Mouse (Mus musculus): ENCODE measurements around the gene Atxn1.

Atxn1 gene

GRCm38 (mm10) chr13:45876368-45876760 lies 88.4 kb downstream of the Atxn1 start:
- H3K27me3 ChIP-seq (ENCODE audit: control insufficient read depth, insufficient read depth, low read length, poor library complexity, severe bottlenecking), result no peaks in the 10 kb centered on the region
- no peak for DNase-seq (ENCODE audit: low read depth, low spot score)
- no peaks in the 10 kb centered on the region for H3K36me3 ChIP-seq (ENCODE audit: control insufficient read depth, insufficient read depth, low read length, poor library complexity, severe bottlenecking)

DNA sequence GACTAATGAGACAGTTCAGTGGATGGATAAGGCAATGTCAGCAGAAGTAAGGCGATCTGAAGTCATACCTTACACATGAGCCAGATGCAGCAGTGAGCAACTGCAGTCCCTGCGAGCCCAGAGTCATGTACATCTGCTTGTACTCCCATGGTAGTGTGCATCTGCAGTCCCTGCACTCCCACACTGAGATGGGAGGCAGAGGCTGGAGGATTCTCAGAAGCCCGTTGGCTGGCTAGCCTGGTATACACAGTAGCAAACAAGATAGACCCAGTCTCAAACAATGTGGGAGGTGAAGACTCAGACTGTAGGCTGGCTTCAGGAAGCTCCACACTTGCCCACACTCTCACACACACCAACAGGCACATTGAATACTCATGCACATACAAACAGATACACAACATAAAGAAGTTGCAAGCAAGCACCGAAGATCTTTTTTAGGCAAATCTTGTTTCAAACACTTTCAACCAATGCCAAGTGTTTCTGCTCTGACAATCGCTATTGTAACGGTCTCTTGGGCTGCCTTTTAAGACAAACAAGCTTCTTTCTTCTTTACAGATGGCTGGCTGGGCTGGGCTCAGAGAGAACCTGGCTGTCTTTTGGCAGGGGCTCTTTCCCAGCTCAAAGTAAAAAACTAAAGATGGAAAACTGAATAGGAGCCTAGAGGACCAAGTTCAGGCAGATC lies 89.0 kb downstream of the Atxn1 start:
- no peaks in the 10 kb centered on the region for H3K27me3 ChIP-seq (ENCODE audit: control insufficient read depth, insufficient read depth, low read length, poor library complexity, severe bottlenecking)
- no peaks in the 10 kb centered on the region for H3K36me3 ChIP-seq (ENCODE audit: control insufficient read depth, insufficient read depth, low read length, poor library complexity, severe bottlenecking)
- no peak for DNase-seq (ENCODE audit: low read depth, low spot score)

DNA sequence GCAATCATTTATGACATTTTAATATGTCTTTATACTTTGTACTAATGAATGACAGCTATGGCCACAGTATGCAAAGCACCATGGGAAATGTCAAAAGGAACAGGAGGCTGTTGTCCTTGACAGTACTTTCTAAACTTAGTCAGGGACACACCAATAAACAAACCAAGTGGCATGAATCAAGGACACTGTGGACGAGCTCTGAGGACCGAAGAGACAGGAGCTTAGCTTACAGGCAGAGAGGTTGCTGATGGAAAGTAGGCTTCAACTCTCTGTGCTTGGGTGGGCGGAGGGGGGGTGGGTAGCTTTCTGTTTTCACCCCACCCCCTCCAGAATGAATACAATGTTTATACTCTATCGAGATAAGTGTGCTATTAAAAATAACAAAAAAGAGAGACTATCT lies 90.6 kb downstream of the Atxn1 start:
- Histone ChIP-seq H3K36me3 (ENCODE audit: control insufficient read depth, insufficient read depth, low read length, poor library complexity, severe bottlenecking) (no peaks in the 10 kb centered on the region), H3K27me3 (ENCODE audit: control insufficient read depth, insufficient read depth, low read length, poor library complexity, severe bottlenecking) (no peaks in the 10 kb centered on the region)
- DNase-seq (ENCODE audit: low read depth, low spot score), result no peak

GRCm38 (mm10) chr13:45872966-45873365 lies 91.8 kb downstream of the Atxn1 start:
- no peaks in the 10 kb centered on the region for H3K27me3 ChIP-seq (ENCODE audit: control insufficient read depth, insufficient read depth, low read length, poor library complexity, severe bottlenecking)
- peak; percentile 37 for DNase-seq (ENCODE audit: low read depth, low spot score)
- no peaks in the 10 kb centered on the region for H3K36me3 ChIP-seq (ENCODE audit: control insufficient read depth, insufficient read depth, low read length, poor library complexity, severe bottlenecking)

DNA sequence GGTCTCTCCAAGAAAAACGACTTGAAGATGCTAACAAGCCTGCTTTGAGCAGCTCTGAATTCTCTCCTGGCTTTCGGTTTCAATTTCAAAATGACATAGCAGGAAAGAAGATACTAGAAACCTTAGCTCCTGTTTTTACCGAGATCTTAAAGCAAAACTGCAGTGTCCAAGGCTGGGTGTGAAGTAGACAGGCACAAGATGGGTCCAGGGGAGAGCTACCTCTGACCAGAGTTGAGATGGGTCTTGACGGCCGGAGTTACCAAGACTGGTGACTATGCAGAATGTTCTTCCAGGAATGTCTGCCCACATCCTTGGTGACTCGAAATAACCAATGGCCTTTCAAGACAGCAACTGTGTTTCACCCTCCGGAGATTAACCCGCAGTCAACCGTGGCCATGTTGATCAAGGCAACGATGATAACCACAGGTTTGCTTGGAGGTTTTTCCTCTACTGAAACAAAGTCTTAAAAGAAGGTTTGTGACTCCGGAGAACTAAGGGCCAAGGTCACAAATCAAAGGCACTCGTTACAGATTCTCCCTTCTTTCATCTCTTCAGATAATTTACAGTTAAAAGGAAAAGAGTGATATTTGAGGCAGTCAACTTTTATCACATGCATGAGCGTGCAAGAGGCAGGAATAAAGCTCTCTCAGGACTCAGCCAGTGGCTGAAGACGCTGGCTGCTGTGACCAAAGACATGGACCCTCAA lies 92.6 kb downstream of the Atxn1 start:
- no peaks in the 10 kb centered on the region for H3K36me3 ChIP-seq (ENCODE audit: control insufficient read depth, insufficient read depth, low read length, poor library complexity, severe bottlenecking)
- peak; percentile 57 for DNase-seq (ENCODE audit: low read depth, low spot score)
- H3K27me3 ChIP-seq (ENCODE audit: control insufficient read depth, insufficient read depth, low read length, poor library complexity, severe bottlenecking), result no peaks in the 10 kb centered on the region

GRCm38 (mm10) chr13:45871554-45871953 lies 93.3 kb downstream of the Atxn1 start:
- no peak for DNase-seq (ENCODE audit: low read depth, low spot score)
- H3K36me3 ChIP-seq (ENCODE audit: control insufficient read depth, insufficient read depth, low read length, poor library complexity, severe bottlenecking), result no peaks in the 10 kb centered on the region
- no peaks in the 10 kb centered on the region for H3K27me3 ChIP-seq (ENCODE audit: control insufficient read depth, insufficient read depth, low read length, poor library complexity, severe bottlenecking)

DNA sequence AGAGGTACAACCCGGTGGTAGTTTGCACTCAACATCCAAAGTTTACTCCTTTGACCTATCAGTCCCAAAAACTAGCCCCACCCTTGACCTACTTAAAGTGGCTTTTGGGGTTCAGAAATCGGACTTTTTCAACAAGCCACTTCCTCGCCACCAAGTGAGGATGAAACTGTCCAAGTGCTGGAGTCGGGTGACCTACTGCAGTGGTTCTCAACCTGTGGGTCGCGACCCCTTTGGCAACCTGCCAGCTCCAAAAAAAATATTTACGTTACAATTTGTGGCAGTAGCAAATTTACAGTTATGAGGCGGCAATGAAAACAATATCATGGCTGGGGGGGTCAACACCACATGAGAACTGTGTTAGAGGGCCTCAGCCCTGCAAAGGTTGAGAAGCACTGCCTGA lies 95.9 kb downstream of the Atxn1 start:
- no peaks in the 10 kb centered on the region for H3K27me3 ChIP-seq (ENCODE audit: control insufficient read depth, insufficient read depth, low read length, poor library complexity, severe bottlenecking)
- DNase-seq (ENCODE audit: low read depth, low spot score), result no peak
- no peaks in the 10 kb centered on the region for H3K36me3 ChIP-seq (ENCODE audit: control insufficient read depth, insufficient read depth, low read length, poor library complexity, severe bottlenecking)

- Histone ChIP-seq H3K27me3 (ENCODE audit: control insufficient read depth, insufficient read depth, low read length, poor library complexity, severe bottlenecking) (no peaks in the 10 kb centered on the region), H3K36me3 (ENCODE audit: control insufficient read depth, insufficient read depth, low read length, poor library complexity, severe bottlenecking) (no peaks in the 10 kb centered on the region)
- DNase-seq (ENCODE audit: low read depth, low spot score), result no peak
Measured at GRCm38 (mm10) chr13:45867273-45867672, 97.5 kb downstream of the Atxn1 start.

DNA sequence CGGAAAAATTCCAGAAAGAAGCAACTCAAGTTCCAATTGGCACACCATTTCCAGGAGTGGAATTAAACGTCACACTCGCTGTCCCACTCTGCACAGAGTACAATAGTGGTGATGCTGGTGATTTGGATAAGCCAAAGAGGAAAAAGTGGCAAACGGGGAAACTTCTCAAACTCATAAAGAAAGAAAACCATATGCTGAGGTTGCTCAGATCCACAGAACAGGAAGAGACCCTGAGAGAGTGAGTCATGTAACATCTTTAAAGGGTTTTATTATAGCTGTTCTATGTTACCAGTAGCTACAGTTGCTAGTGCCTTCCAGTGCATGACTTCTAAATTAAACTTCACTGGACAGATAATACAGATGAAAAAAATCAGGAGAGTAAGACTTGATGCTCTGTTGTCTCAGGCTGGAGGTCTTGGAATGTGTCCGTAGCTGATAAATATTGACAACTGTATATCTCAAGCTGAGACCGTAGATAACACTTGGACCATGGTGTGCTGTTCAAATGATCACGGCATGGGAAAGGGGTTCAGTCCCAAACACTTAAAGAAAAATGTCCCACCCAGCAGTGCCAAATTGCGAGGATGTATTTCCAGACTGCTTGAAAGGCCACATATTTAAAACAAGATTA lies 98.1 kb downstream of the Atxn1 start:
- no peaks in the 10 kb centered on the region for H3K36me3 ChIP-seq (ENCODE audit: control insufficient read depth, insufficient read depth, low read length, poor library complexity, severe bottlenecking)
- no peak for DNase-seq (ENCODE audit: low read depth, low spot score)
- no peaks in the 10 kb centered on the region for H3K27me3 ChIP-seq (ENCODE audit: control insufficient read depth, insufficient read depth, low read length, poor library complexity, severe bottlenecking)

DNA sequence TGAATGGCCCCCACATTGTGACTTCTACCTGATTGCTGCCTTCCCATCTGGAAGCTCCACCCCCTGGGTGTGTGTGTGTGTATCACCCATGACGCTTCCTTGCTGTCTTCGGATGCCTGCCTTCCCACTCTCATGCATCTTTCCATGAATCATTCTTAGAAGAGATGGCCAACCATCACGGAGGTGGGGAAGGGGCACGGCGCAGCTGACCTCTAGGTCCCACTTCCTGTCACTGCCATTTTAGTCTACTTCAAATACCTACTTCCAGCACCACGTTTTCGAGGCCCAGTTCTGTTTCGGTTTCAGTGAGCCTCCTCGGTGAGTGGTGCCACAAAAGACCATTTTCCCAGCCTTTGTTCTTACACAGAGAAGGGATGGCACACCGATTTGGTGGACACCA lies 99.2 kb downstream of the Atxn1 start:
- DNase-seq (ENCODE audit: low read depth, low spot score), result no peak
- Histone ChIP-seq H3K27me3 (ENCODE audit: control insufficient read depth, insufficient read depth, low read length, poor library complexity, severe bottlenecking) (no peaks in the 10 kb centered on the region), H3K36me3 (ENCODE audit: control insufficient read depth, insufficient read depth, low read length, poor library complexity, severe bottlenecking) (no peaks in the 10 kb centered on the region)

DNA sequence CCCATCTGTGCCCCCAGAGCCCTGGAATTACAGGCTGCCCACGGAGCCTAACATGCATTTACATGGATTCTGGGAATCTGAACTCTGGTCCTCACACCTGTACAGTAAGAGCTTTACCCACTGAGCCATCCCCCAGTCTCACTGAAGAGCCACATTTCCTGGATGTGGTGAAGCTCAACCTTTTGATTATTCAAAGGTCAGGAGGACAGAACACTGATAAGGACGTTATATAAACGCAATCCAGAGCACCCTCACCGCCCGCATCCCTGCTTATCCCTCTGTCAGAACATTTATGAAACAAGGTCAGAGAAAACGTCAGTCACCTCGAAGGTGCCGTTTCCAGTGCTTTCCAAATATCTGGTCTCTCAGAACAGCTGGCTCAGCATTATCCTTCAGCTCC lies 101.0 kb downstream of the Atxn1 start:
- no peak for DNase-seq (ENCODE audit: low read depth, low spot score)
- H3K36me3 ChIP-seq (ENCODE audit: control insufficient read depth, insufficient read depth, low read length, poor library complexity, severe bottlenecking), result no peaks in the 10 kb centered on the region
- no peaks in the 10 kb centered on the region for H3K27me3 ChIP-seq (ENCODE audit: control insufficient read depth, insufficient read depth, low read length, poor library complexity, severe bottlenecking)

DNA sequence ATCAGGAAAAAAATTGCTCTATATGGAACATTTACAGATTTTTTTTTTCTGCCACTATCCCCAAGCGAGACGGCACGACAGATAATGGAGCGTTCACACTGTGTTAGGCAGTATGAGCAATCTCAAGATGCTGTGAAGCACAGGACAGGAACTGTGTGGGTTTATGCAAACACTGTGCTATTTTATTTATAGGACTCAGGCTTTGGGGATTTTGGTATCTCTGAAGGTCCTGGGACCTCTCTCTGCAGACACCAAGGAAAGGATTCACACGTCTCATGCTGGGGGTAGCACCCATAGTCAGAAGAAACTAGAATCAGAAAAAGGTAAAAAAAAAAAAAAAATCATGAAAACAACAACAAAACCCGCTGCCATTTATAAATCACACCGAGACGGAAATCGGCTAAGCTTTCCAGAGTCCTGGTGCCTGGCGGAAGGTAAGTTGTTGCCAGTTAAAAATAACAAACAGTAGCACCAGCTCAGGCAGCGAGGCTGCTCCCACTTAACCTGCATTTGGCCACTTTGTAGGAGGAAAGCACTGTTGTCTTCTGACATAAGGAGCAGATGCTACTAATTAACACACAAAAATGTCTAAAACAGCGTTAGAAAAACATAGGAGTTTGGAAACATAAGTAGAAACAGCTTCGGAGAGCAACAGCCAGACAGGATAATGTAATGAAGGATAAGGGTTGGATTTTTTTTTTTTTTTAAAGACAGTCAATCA lies 102.8 kb downstream of the Atxn1 start:
- Histone ChIP-seq H3K36me3 (ENCODE audit: control insufficient read depth, insufficient read depth, low read length, poor library complexity, severe bottlenecking) (no peaks in the 10 kb centered on the region), H3K27me3 (ENCODE audit: control insufficient read depth, insufficient read depth, low read length, poor library complexity, severe bottlenecking) (no peaks in the 10 kb centered on the region)
- DNase-seq (ENCODE audit: low read depth, low spot score), result peak; percentile 18

GRCm38 (mm10) chr13:45861098-45861580 lies 103.7 kb downstream of the Atxn1 start:
- H3K27me3 ChIP-seq (ENCODE audit: control insufficient read depth, insufficient read depth, low read length, poor library complexity, severe bottlenecking), result no peaks in the 10 kb centered on the region
- DNase-seq (ENCODE audit: low read depth, low spot score), result no peak

GRCm38 (mm10) chr13:45859081-45859709 lies 105.6 kb downstream of the Atxn1 start:
- no peaks in the 10 kb centered on the region for H3K27me3 ChIP-seq (ENCODE audit: control insufficient read depth, insufficient read depth, low read length, poor library complexity, severe bottlenecking)
- DNase-seq (ENCODE audit: low read depth, low spot score), result no peak
- H3K36me3 ChIP-seq (ENCODE audit: control insufficient read depth, insufficient read depth, low read length, poor library complexity, severe bottlenecking), result no peaks in the 10 kb centered on the region

More at GRCm38 (mm10) chr13:45861098-45861580, 103.7 kb downstream of the Atxn1 start:
- H3K36me3 ChIP-seq (ENCODE audit: control insufficient read depth, insufficient read depth, low read length, poor library complexity, severe bottlenecking), result no peaks in the 10 kb centered on the region

Measured in splenic B cell, adult 2 months (primary cell).